12 mouse cellular contexts compared by ENCODE assay signal in the genomic region with DNA sequence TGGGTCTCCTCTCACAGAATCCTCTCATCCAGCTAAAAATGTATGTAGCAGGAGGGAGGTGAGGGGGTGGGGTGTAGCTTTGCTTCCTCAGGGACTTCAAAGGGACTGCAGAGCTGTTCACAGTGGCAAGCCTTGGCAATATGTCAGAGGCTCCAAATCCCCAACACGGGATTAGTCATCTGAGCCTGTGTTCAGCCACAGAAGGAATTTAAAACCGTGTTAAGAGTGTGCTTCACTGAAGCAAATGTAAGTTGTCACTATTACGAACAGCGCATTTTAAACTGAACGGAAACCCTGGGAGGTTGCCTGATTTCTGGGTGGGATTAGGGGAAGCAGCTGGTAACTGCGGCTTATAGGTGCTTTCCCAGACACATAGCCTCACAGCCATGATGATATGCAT.
DNase-seq lines count a peak whose midpoint lies in the region; ATAC-seq lines count a peak whose summit lies in the region.
"Had no signal": no experiment of that assay in that cellular context is flagged by ENCODE, and none has a peak within 500 bp of the region (broad histone marks: within the 10 kb centered on the region; RNA-seq: fewer than 3 reads in every experiment).

No protein-coding gene starts in this region.

- peaks cover 8% of the 10 kb centered on the region for H3K4me1 ChIP-seq in midbrain, embryonic 16.5 days (ENCODE audit: control insufficient read depth, insufficient read depth, low read length)

- H3K4me2 ChIP-seq in midbrain, embryonic 16.5 days (ENCODE audit: low read length): no peak overlapping the region

- no peak overlapping the region for H3K27ac ChIP-seq in midbrain, embryonic 16.5 days (ENCODE audit: low read length)

- ATAC-seq in frontal cortex, adult (ENCODE audit: low TSS enrichment): peak; percentile 60
- peak; percentile 62 for ATAC-seq in midbrain, embryonic 16.5 days
- ATAC-seq in CD4-positive, CD25-positive, alpha-beta regulatory T cell, adult 4 months: no peak

- no peaks in the 10 kb centered on the region; the same call in 1 of the 2 replicates for H3K27me3 ChIP-seq in midbrain, embryonic 16.5 days (ENCODE audit: control insufficient read depth, insufficient read depth, low read depth, low read length)

- no peak overlapping the region for H3K4me3 ChIP-seq in midbrain, embryonic 16.5 days (ENCODE audit: low read depth, low read length)

- DNase-seq in frontal cortex, postnatal 25 days (ENCODE audit: low spot score in 2 of 2): no peak
- peak; percentile 91 for DNase-seq in brain, adult 2 months (ENCODE audit: low read depth, low spot score)
- peak; percentile 3 for DNase-seq in fibroblast of lung, adult 2 months (ENCODE audit: low read depth)
- DNase-seq in thymus, postnatal 14 days: no peak
- no peak for DNase-seq in testis, postnatal 14 days (ENCODE audit: low spot score)
- DNase-seq: adrenal gland, postnatal 10 days; gastrocnemius, postnatal 36 days; kidney, postnatal 14 days; liver had no signal

- no peaks in the 10 kb centered on the region for H3K9me3 ChIP-seq in midbrain, embryonic 16.5 days (replicated peaks; ENCODE audit: control insufficient read depth, low read length, poor library complexity, severe bottlenecking)

- H3K9ac ChIP-seq in midbrain, embryonic 16.5 days (ENCODE audit: low read depth, low read length): no peak overlapping the region

- H3K36me3 ChIP-seq in midbrain, embryonic 16.5 days (ENCODE audit: control insufficient read depth, insufficient read depth, low read length): no peaks in the 10 kb centered on the region

- WGBS in midbrain, embryonic 16.5 days: 9% methylated on average over 6 of the region's 6 CpGs

Comparison
In these comparisons a context has a peak if more than half of its experiments do, and no peak if none do; other contexts are left out.
1. DNase-seq: peak in brain, adult 2 months (single experiment) and fibroblast of lung, adult 2 months (single experiment); none in frontal cortex, postnatal 25 days (0 of 2), thymus, postnatal 14 days (single experiment) and testis, postnatal 14 days (single experiment).